In genomic region chr12:72664020-72664734, GRCm38 (mm10) we compare ENCODE assay signal across 8 mouse cellular contexts. TPM values are rescaled to one million over a fixed set of nuclear protein-coding genes. Genes with fewer than 3 reads are reported as not detected.
DNase-seq lines count a peak whose midpoint lies in the region; ATAC-seq and TF ChIP-seq lines count a peak whose summit lies in the region.

No protein-coding gene starts in this region.

- no peak for TF ChIP-seq CTCF in intestine, postnatal 0 days (IDR thresholded peaks at IDR 0.05; ENCODE audit: low read depth)
- no peak for TF ChIP-seq CTCF in liver, adult 2 months (IDR thresholded peaks at IDR 0.05; ENCODE audit: low read depth, low read length)

- H3K9ac ChIP-seq in intestine, postnatal 0 days (ENCODE audit: low read depth, low read length), result peak overlapping the region; percentile 50
- peak overlapping the region; percentile 89 for H3K9ac ChIP-seq in liver, adult 2 months (ENCODE audit: low read depth, low read length)
- peak overlapping the region; percentile 73 for H3K9ac ChIP-seq in midbrain, embryonic 15.5 days

- peak overlapping the region; percentile 79 for H3K27ac ChIP-seq in intestine, postnatal 0 days (ENCODE audit: low read depth, low read length)
- peak overlapping the region; percentile 97 for H3K27ac ChIP-seq in liver, adult 2 months (replicated peaks; ENCODE audit: insufficient read depth, low read depth, low read length)
- peak overlapping the region; percentile 58 for H3K27ac ChIP-seq in midbrain, embryonic 15.5 days

- no peaks in the 10 kb centered on the region for H3K27me3 ChIP-seq in intestine, postnatal 0 days (replicated peaks; ENCODE audit: control insufficient read depth, insufficient read depth, low read length)
- H3K27me3 ChIP-seq in liver, adult 2 months (ENCODE audit: control insufficient read depth, insufficient read depth, low read length), result no peaks in the 10 kb centered on the region
- no peaks in the 10 kb centered on the region for H3K27me3 ChIP-seq in midbrain, embryonic 15.5 days (replicated peaks)

- ATAC-seq in intestine, postnatal 0 days, result peak; percentile 39
- peak; percentile 55; the same call in 1 of the 2 replicates for ATAC-seq in midbrain, embryonic 15.5 days (replicated peaks)

- no peak for TF ChIP-seq POLR2A in liver, adult 2 months (IDR thresholded peaks at IDR 0.05; ENCODE audit: extremely low read depth, insufficient read depth, low read length)

- no peaks in the 10 kb centered on the region for H3K36me3 ChIP-seq in intestine, postnatal 0 days (ENCODE audit: control insufficient read depth, insufficient read depth)
- H3K36me3 ChIP-seq in liver, adult 2 months (ENCODE audit: control insufficient read depth, insufficient read depth, low read length), result no peaks in the 10 kb centered on the region
- no peaks in the 10 kb centered on the region for H3K36me3 ChIP-seq in midbrain, embryonic 15.5 days (replicated peaks)

- no peaks in the 10 kb centered on the region for H3K4me1 ChIP-seq in intestine, postnatal 0 days (replicated peaks; ENCODE audit: control insufficient read depth, insufficient read depth, low read length)
- peaks cover 6% of the 10 kb centered on the region for H3K4me1 ChIP-seq in liver, adult 2 months (ENCODE audit: control insufficient read depth, insufficient read depth, low read length)
- peaks cover 12% of the 10 kb centered on the region for H3K4me1 ChIP-seq in midbrain, embryonic 15.5 days

- WGBS in intestine, postnatal 0 days, result under 1% methylated on average over 28 of the region's 28 CpGs
- under 1% methylated on average over 28 of the region's 28 CpGs for WGBS in liver, adult 2 months
- 7% methylated on average over 26 of the region's 28 CpGs for WGBS in midbrain, embryonic 15.5 days

- peak overlapping the region; percentile 77 for H3K4me2 ChIP-seq in intestine, postnatal 0 days (replicated peaks; ENCODE audit: low read depth)
- peak overlapping the region; percentile 92 for H3K4me2 ChIP-seq in midbrain, embryonic 15.5 days

- H3K79me2 ChIP-seq in liver, adult 2 months (ENCODE audit: control insufficient read depth, insufficient read depth, low read length), result no peaks in the 10 kb centered on the region; the same call in 1 of the 2 replicates

- peak; percentile 44 to 45 for DNase-seq in urinary bladder, adult 18-20 months (ENCODE audit: low spot score in 2 of 2)
- DNase-seq in urinary bladder, postnatal 10 days (ENCODE audit: low spot score), result no peak
- peak; percentile 31 to 57 for DNase-seq in cerebellum, adult 18-20 months
- DNase-seq in frontal cortex, postnatal 14 days (ENCODE audit: low spot score in 2 of 2), result peak; percentile 12 to 14
- DNase-seq in liver, adult 2 months (ENCODE audit: extremely low read depth, low read depth, low spot score), result peak; percentile 87
- peak; percentile 63 for DNase-seq in urinary bladder, postnatal 25 days (ENCODE audit: low spot score)

- peak overlapping the region; percentile 55 for H3K4me3 ChIP-seq in intestine, postnatal 0 days (ENCODE audit: low read depth, low read length)
- H3K4me3 ChIP-seq in liver, adult 2 months (ENCODE audit: insufficient read depth, low read depth, low read length), result peak overlapping the region; percentile 95
- peak overlapping the region; percentile 70 for H3K4me3 ChIP-seq in midbrain, embryonic 15.5 days

- no peaks in the 10 kb centered on the region for H3K9me3 ChIP-seq in intestine, postnatal 0 days (ENCODE audit: control insufficient read depth)
- no peaks in the 10 kb centered on the region for H3K9me3 ChIP-seq in midbrain, embryonic 15.5 days

RNA-seq across cellular contexts. Expression of gene Dhrs7, which starts 0.5 kb away (rescaled TPM):
- 75.4 and 79.3 TPM in 2 replicates for polyA plus RNA-seq in intestine, postnatal 0 days (2015; fragmentation: Nextera tagmentation; extraction: Ambion mirVana)
- total RNA-seq in liver, adult 2 months (2014; rRNA removed), result 58.5 and 70.3 TPM in 2 replicates
- 37.2 and 41.8 TPM in 2 replicates for polyA plus RNA-seq in liver, adult 2 months (2012; rRNA removed)
- 15.1 and 16.6 TPM in 2 replicates for polyA plus RNA-seq in midbrain, embryonic 15.5 days (2015; fragmentation: Nextera tagmentation; extraction: Ambion mirVana)

RNA-seq across cellular contexts. Expression of gene Gm4756, which starts 14.7 kb away (rescaled TPM):
- polyA plus RNA-seq in intestine, postnatal 0 days (2015; fragmentation: Nextera tagmentation; extraction: Ambion mirVana), result not detected in 2 replicates
- total RNA-seq in liver, adult 2 months (2014; rRNA removed), result 72.0 and 103 TPM in 2 replicates
- 117 and 146 TPM in 2 replicates for polyA plus RNA-seq in liver, adult 2 months (2012; rRNA removed)
- not detected in 2 replicates for polyA plus RNA-seq in midbrain, embryonic 15.5 days (2015; fragmentation: Nextera tagmentation; extraction: Ambion mirVana)

Comparison
In these comparisons a context has a peak if more than half of its experiments do, and no peak if none do; other contexts are left out.
1. RNA of gene Gm4756, which starts 14.7 kb away (polyA plus RNA-seq): 117 to 146 TPM in liver, adult 2 months; not detected in intestine, postnatal 0 days and not detected in midbrain, embryonic 15.5 days; every median in the first group is over 100 times any median in the second.
2. Peak in every context shown above with its lines, with median percentiles within 50 percentile points of each other: H3K27ac ChIP-seq, H3K4me3 ChIP-seq and H3K9ac ChIP-seq.